Mouse (Mus musculus): ENCODE results near the gene Ano5.
A peak's percentile ranks its signal among the peaks of the same experiment; 100 is the strongest.

Gene Ano5

GRCm38 (mm10) chr7:51631171-51631570 is 120.3 kb downstream of the Ano5 start:
- no peak for DNase-seq

DNA sequence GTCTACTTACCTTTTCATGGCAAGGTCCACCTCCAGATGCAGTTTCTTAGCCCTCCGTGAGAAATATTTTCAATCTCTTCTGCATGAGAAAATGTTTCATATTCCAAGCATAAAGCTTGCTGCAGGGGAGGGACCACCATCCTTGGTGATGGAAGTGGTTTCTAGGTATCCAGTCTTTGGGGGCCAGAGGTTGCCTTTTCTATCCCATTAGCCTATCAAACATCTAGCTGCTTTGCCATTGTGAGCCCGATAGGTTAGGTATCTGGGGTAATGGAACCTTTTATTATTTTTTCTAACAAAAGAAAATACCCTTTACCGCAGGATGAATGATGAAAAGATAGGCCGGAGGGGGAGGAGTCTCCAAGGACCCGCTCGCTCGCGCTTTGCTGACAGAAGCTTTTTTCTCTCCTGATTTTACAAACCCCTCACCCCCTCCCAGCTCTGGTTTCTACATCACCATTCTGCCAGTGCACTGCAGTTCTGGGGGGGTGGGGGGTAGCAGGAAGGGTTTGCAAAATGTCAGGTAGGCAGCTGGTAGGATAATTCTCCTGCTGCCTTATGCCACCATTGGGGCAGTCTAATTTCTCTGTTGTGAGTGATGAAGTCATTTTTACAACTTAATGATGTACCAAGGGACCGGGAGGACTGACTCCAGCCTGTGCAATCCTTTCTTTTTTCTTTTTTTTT is 121.9 kb downstream of the Ano5 start:
- peak; percentile 27 for DNase-seq

GRCm38 (mm10) chr7:51633230-51633844 is 122.5 kb downstream of the Ano5 start:
- no peak for DNase-seq
